In genomic region chr17:45618941-45619385, GRCm38 (mm10) we compare ENCODE assay signal across 8 mouse cellular contexts. TPM values are rescaled to one million over a fixed set of nuclear protein-coding genes. Genes with fewer than 3 reads are reported as not detected.
DNase-seq lines count a peak whose midpoint lies in the region; ATAC-seq and TF ChIP-seq lines count a peak whose summit lies in the region.

No protein-coding gene starts in this region.

- 15% methylated on average over 8 of the region's 8 CpGs for WGBS in forebrain, embryonic 13.5 days
- 29% methylated on average over 8 of the region's 8 CpGs for WGBS in hindbrain, postnatal 0 days
- WGBS in liver, embryonic 12.5 days (ENCODE audit: insufficient replicate concordance): 6% methylated on average over 8 of the region's 8 CpGs
- 7% methylated on average over 8 of the region's 8 CpGs for WGBS in neural tube, embryonic 14.5 days

- no peaks in the 10 kb centered on the region for H3K9me3 ChIP-seq in forebrain, embryonic 13.5 days (replicated peaks)
- H3K9me3 ChIP-seq in hindbrain, postnatal 0 days (ENCODE audit: low read length): no peaks in the 10 kb centered on the region
- H3K9me3 ChIP-seq in liver, embryonic 12.5 days (replicated peaks): no peaks in the 10 kb centered on the region
- no peaks in the 10 kb centered on the region for H3K9me3 ChIP-seq in neural tube, embryonic 14.5 days (ENCODE audit: control insufficient read depth, low read length)

- H3K4me3 ChIP-seq in left cerebral cortex, adult 2 months: 0 out of 2 replicates have a peak overlapping the region, but pooled peaks have one; percentile 13
- H3K4me3 ChIP-seq in forebrain, embryonic 13.5 days: no peak overlapping the region
- H3K4me3 ChIP-seq in hindbrain, postnatal 0 days (ENCODE audit: low read length): no peak overlapping the region
- peak overlapping the region; percentile 43 for H3K4me3 ChIP-seq in liver, embryonic 12.5 days
- no peak overlapping the region for H3K4me3 ChIP-seq in neural tube, embryonic 14.5 days (ENCODE audit: low read depth, low read length)

- no peak for ATAC-seq in forebrain, embryonic 13.5 days
- no peak for ATAC-seq in hindbrain, postnatal 0 days
- ATAC-seq in liver, embryonic 12.5 days: peak; percentile 61
- ATAC-seq in neural tube, embryonic 14.5 days (ENCODE audit: low read depth): no peak

- peaks cover 6% of the 10 kb centered on the region; the same call in 1 of the 2 replicates for H3K4me1 ChIP-seq in forebrain, embryonic 13.5 days
- 0 out of 2 replicates have a peak, but pooled peaks cover 2% of the 10 kb centered on the region for H3K4me1 ChIP-seq in hindbrain, postnatal 0 days (ENCODE audit: insufficient read depth, low read length)
- peaks cover 23% of the 10 kb centered on the region for H3K4me1 ChIP-seq in liver, embryonic 12.5 days
- no peaks in the 10 kb centered on the region for H3K4me1 ChIP-seq in neural tube, embryonic 14.5 days (ENCODE audit: control insufficient read depth, insufficient read depth, low read length)

- TF ChIP-seq CTCF in left cerebral cortex, adult 2 months (IDR thresholded peaks at IDR 0.05): no peak
- TF ChIP-seq CTCF in hindbrain, postnatal 0 days (IDR thresholded peaks at IDR 0.05; ENCODE audit: low read depth): no peak

- H3K27me3 ChIP-seq in forebrain, embryonic 13.5 days: no peaks in the 10 kb centered on the region
- H3K27me3 ChIP-seq in hindbrain, postnatal 0 days (ENCODE audit: insufficient read depth, low read length): no peaks in the 10 kb centered on the region
- H3K27me3 ChIP-seq in liver, embryonic 12.5 days (replicated peaks): no peaks in the 10 kb centered on the region
- H3K27me3 ChIP-seq in neural tube, embryonic 14.5 days (ENCODE audit: control insufficient read depth, insufficient read depth, low read length): no peaks in the 10 kb centered on the region

- H3K4me2 ChIP-seq in forebrain, embryonic 13.5 days: peak overlapping the region; percentile 28
- peak overlapping the region; percentile 29 for H3K4me2 ChIP-seq in hindbrain, postnatal 0 days (ENCODE audit: low read depth, low read length)
- H3K4me2 ChIP-seq in liver, embryonic 12.5 days: peak overlapping the region; percentile 72
- no peak overlapping the region for H3K4me2 ChIP-seq in neural tube, embryonic 14.5 days (ENCODE audit: low read depth, low read length)

- peak overlapping the region; percentile 0; the same call in 1 of the 2 replicates for H3K27ac ChIP-seq in left cerebral cortex, adult 2 months
- no peak overlapping the region for H3K27ac ChIP-seq in forebrain, embryonic 13.5 days
- peak overlapping the region; percentile 5; the same call in 1 of the 2 replicates for H3K27ac ChIP-seq in hindbrain, postnatal 0 days
- H3K27ac ChIP-seq in liver, embryonic 12.5 days: peak overlapping the region; percentile 57
- H3K27ac ChIP-seq in neural tube, embryonic 14.5 days (ENCODE audit: low read depth, low read length): peak overlapping the region; percentile 19; the same call in 1 of the 2 replicates

- no peaks in the 10 kb centered on the region for H3K36me3 ChIP-seq in forebrain, embryonic 13.5 days (ENCODE audit: poor library complexity, severe bottlenecking)
- no peaks in the 10 kb centered on the region for H3K36me3 ChIP-seq in hindbrain, postnatal 0 days (ENCODE audit: insufficient read depth, low read length)
- no peaks in the 10 kb centered on the region for H3K36me3 ChIP-seq in liver, embryonic 12.5 days
- H3K36me3 ChIP-seq in neural tube, embryonic 14.5 days (ENCODE audit: control insufficient read depth, insufficient read depth, low read length): no peaks in the 10 kb centered on the region

- no peak for DNase-seq in left cerebral cortex, adult 2 months (ENCODE audit: extremely low spot score in 1 of 2, low spot score in 2 of 2)
- no peak for DNase-seq in left cerebral cortex, postnatal 4 days
- no peak for DNase-seq in hindbrain, postnatal 0 days (ENCODE audit: low spot score)
- no peak for DNase-seq in MN1 (ENCODE audit: low spot score)
- no peak for DNase-seq in layer of hippocampus, adult 11-12 months (ENCODE audit: low spot score)

- H3K9ac ChIP-seq in forebrain, embryonic 13.5 days: peak overlapping the region; percentile 16; the same call in 1 of the 2 replicates
- H3K9ac ChIP-seq in hindbrain, postnatal 0 days (replicated peaks; ENCODE audit: low read length): no peak overlapping the region
- H3K9ac ChIP-seq in liver, embryonic 12.5 days: peak overlapping the region; percentile 49
- no peak overlapping the region for H3K9ac ChIP-seq in neural tube, embryonic 14.5 days (replicated peaks; ENCODE audit: low read depth, low read length)

- intact Hi-C loops in left cerebral cortex, adult 2 months (cut with DNase I): no loop called here
- intact Hi-C loops in left cerebral cortex, postnatal 4 days (cut with DNase I): no loop called here

RNA-seq across cellular contexts. Expression of gene Mymx, which starts 17.1 kb away (rescaled TPM):
- not detected for total RNA-seq in left cerebral cortex, adult 2 months (2021)
- total RNA-seq in left cerebral cortex, postnatal 4 days (2021): not detected
- polyA plus RNA-seq in forebrain, embryonic 13.5 days (2015; fragmentation: Nextera tagmentation; extraction: Ambion mirVana): not detected in 2 replicates
- not detected in 2 replicates for total RNA-seq in hindbrain, postnatal 0 days (2014; rRNA removed)
- not detected in 2 replicates for polyA plus RNA-seq in hindbrain, postnatal 0 days (2015; fragmentation: Nextera tagmentation; extraction: Ambion mirVana)
- 0.33 TPM in 1 of 2 replicates, not detected in the other for polyA plus RNA-seq in liver, embryonic 12.5 days (2016; fragmentation: Nextera tagmentation; extraction: Ambion mirVana)
- 0.44 and 1.0 TPM in 2 replicates for polyA plus RNA-seq in neural tube, embryonic 14.5 days (2014; fragmentation: Nextera tagmentation; extraction: Ambion mirVana)

RNA-seq across cellular contexts. Expression of gene Slc29a1, which starts 19.6 kb away (rescaled TPM):
- total RNA-seq in left cerebral cortex, adult 2 months (2021): 10 to 100 TPM; 19.7 to 23.6 TPM
- total RNA-seq in left cerebral cortex, postnatal 4 days (2021): 10 to 100 TPM; 68.8 to 69.9 TPM
- 47.2 and 51.9 TPM in 2 replicates for polyA plus RNA-seq in forebrain, embryonic 13.5 days (2015; fragmentation: Nextera tagmentation; extraction: Ambion mirVana)
- total RNA-seq in hindbrain, postnatal 0 days (2014; rRNA removed): 170 and 354 TPM in 2 replicates
- 60.6 and 77.6 TPM in 2 replicates for polyA plus RNA-seq in hindbrain, postnatal 0 days (2015; fragmentation: Nextera tagmentation; extraction: Ambion mirVana)
- 260 and 267 TPM in 2 replicates for polyA plus RNA-seq in liver, embryonic 12.5 days (2016; fragmentation: Nextera tagmentation; extraction: Ambion mirVana)
- 29.1 and 35.9 TPM in 2 replicates for polyA plus RNA-seq in neural tube, embryonic 14.5 days (2014; fragmentation: Nextera tagmentation; extraction: Ambion mirVana)

RNA-seq across cellular contexts. Expression of gene Capn11, which starts 40.2 kb away (rescaled TPM):
- total RNA-seq in left cerebral cortex, adult 2 months (2021): 1 to 10 TPM in 1 of 2 experiments, under 1 TPM in 1; 0.25 to 1.5 TPM
- total RNA-seq in left cerebral cortex, postnatal 4 days (2021): 1 to 10 TPM in 1 of 2 experiments, under 1 TPM in 1; 0.14 to 3.6 TPM
- polyA plus RNA-seq in forebrain, embryonic 13.5 days (2015; fragmentation: Nextera tagmentation; extraction: Ambion mirVana): 0.30 and 0.72 TPM in 2 replicates
- total RNA-seq in hindbrain, postnatal 0 days (2014; rRNA removed): 0.42 and 1.8 TPM in 2 replicates
- polyA plus RNA-seq in hindbrain, postnatal 0 days (2015; fragmentation: Nextera tagmentation; extraction: Ambion mirVana): 0.14 and 2.0 TPM in 2 replicates
- 0.38 and 0.39 TPM in 2 replicates for polyA plus RNA-seq in liver, embryonic 12.5 days (2016; fragmentation: Nextera tagmentation; extraction: Ambion mirVana)
- polyA plus RNA-seq in neural tube, embryonic 14.5 days (2014; fragmentation: Nextera tagmentation; extraction: Ambion mirVana): 3.4 TPM in 1 of 2 replicates, not detected in the other

RNA-seq across cellular contexts. Expression of gene Hsp90ab1, which starts 45.9 kb away (rescaled TPM):
- 1,000 to 10,000 TPM; 1,492 to 1,507 TPM for total RNA-seq in left cerebral cortex, adult 2 months (2021)
- 1,000 to 10,000 TPM; 1,680 to 1,682 TPM for total RNA-seq in left cerebral cortex, postnatal 4 days (2021)
- 1,763 and 1,849 TPM in 2 replicates for polyA plus RNA-seq in forebrain, embryonic 13.5 days (2015; fragmentation: Nextera tagmentation; extraction: Ambion mirVana)
- total RNA-seq in hindbrain, postnatal 0 days (2014; rRNA removed): 982 and 1,365 TPM in 2 replicates
- polyA plus RNA-seq in hindbrain, postnatal 0 days (2015; fragmentation: Nextera tagmentation; extraction: Ambion mirVana): 1,472 and 1,504 TPM in 2 replicates
- polyA plus RNA-seq in liver, embryonic 12.5 days (2016; fragmentation: Nextera tagmentation; extraction: Ambion mirVana): 1,007 and 1,098 TPM in 2 replicates
- 1,278 and 1,406 TPM in 2 replicates for polyA plus RNA-seq in neural tube, embryonic 14.5 days (2014; fragmentation: Nextera tagmentation; extraction: Ambion mirVana)

RNA-seq across cellular contexts. Expression of gene Slc35b2, which starts 55.3 kb away (rescaled TPM):
- total RNA-seq in left cerebral cortex, adult 2 months (2021): 10 to 100 TPM; 21.5 to 26.3 TPM
- 10 to 100 TPM; 39.2 to 40.2 TPM for total RNA-seq in left cerebral cortex, postnatal 4 days (2021)
- polyA plus RNA-seq in forebrain, embryonic 13.5 days (2015; fragmentation: Nextera tagmentation; extraction: Ambion mirVana): 89.1 and 107 TPM in 2 replicates
- total RNA-seq in hindbrain, postnatal 0 days (2014; rRNA removed): 105 and 139 TPM in 2 replicates
- polyA plus RNA-seq in hindbrain, postnatal 0 days (2015; fragmentation: Nextera tagmentation; extraction: Ambion mirVana): 90.3 and 94.0 TPM in 2 replicates
- 69.1 and 72.5 TPM in 2 replicates for polyA plus RNA-seq in liver, embryonic 12.5 days (2016; fragmentation: Nextera tagmentation; extraction: Ambion mirVana)
- 72.2 and 79.3 TPM in 2 replicates for polyA plus RNA-seq in neural tube, embryonic 14.5 days (2014; fragmentation: Nextera tagmentation; extraction: Ambion mirVana)

Comparison
In these comparisons a context has a peak if more than half of its experiments do, and no peak if none do; other contexts are left out.
1. H3K4me3 ChIP-seq: peak in left cerebral cortex, adult 2 months (single experiment) and liver, embryonic 12.5 days (single experiment); none in forebrain, embryonic 13.5 days (single experiment), hindbrain, postnatal 0 days (single experiment) and neural tube, embryonic 14.5 days (single experiment).
2. H3K9ac ChIP-seq: peak in forebrain, embryonic 13.5 days (single experiment) and liver, embryonic 12.5 days (single experiment); none in hindbrain, postnatal 0 days (single experiment) and neural tube, embryonic 14.5 days (single experiment).